Mouse (Mus musculus): ENCODE measurements at regions not wholly inside any gene's neighbourhood (a gene's known extent, or its start where the extent isn't known, plus 50 kb on each side); places are given as distances from the start of the nearest gene placed in this dataset.
A peak's percentile ranks its signal among the peaks of the same experiment; 100 is the strongest.

- no peak for DNase-seq (ENCODE audit: low read depth, low spot score)
Observed at GRCm38 (mm10) chr6:66236368-66236767, 284.0 kb downstream of the 4930544G11Rik start.

GRCm38 (mm10) chr6:66255378-66255777 lies 279.8 kb upstream of the Mad2l1 start:
- DNase-seq (ENCODE audit: low read depth, low spot score): no peak

GRCm38 (mm10) chr6:66263429-66263828 lies 271.8 kb upstream of the Mad2l1 start:
- DNase-seq (ENCODE audit: low read depth, low spot score): no peak

- no peak for DNase-seq (ENCODE audit: low read depth, low spot score)
Observed at GRCm38 (mm10) chr6:66263918-66264317, 271.3 kb upstream of the Mad2l1 start.

GRCm38 (mm10) chr6:66268427-66268826 lies 266.8 kb upstream of the Mad2l1 start:
- DNase-seq (ENCODE audit: low read depth, low spot score): no peak

GRCm38 (mm10) chr6:66271414-66272206 lies 263.6 kb upstream of the Mad2l1 start:
- DNase-seq (ENCODE audit: low read depth, low spot score): no peak

GRCm38 (mm10) chr6:66272216-66272615 lies 263.0 kb upstream of the Mad2l1 start:
- no peak for DNase-seq (ENCODE audit: low read depth, low spot score)

GRCm38 (mm10) chr6:66274737-66275136 lies 260.5 kb upstream of the Mad2l1 start:
- no peak for DNase-seq (ENCODE audit: low read depth, low spot score)

- DNase-seq (ENCODE audit: low read depth, low spot score): peak; percentile 24
Observed at GRCm38 (mm10) chr6:66280701-66281100, 254.5 kb upstream of the Mad2l1 start.

- no peak for DNase-seq (ENCODE audit: low read depth, low spot score)
Observed at GRCm38 (mm10) chr6:66282566-66283115, 252.5 kb upstream of the Mad2l1 start.

- DNase-seq (ENCODE audit: low read depth, low spot score): no peak
Observed at GRCm38 (mm10) chr6:66283521-66283920, 251.7 kb upstream of the Mad2l1 start.

GRCm38 (mm10) chr6:66287607-66288006 lies 247.6 kb upstream of the Mad2l1 start:
- peak; percentile 91 for DNase-seq (ENCODE audit: low read depth, low spot score)

- no peak for DNase-seq (ENCODE audit: low read depth, low spot score)
Observed at GRCm38 (mm10) chr6:66289196-66289595, 246.0 kb upstream of the Mad2l1 start.

- DNase-seq (ENCODE audit: low read depth, low spot score): no peak
Observed at GRCm38 (mm10) chr6:66291576-66291975, 243.6 kb upstream of the Mad2l1 start.

GRCm38 (mm10) chr6:66298056-66298455 lies 237.1 kb upstream of the Mad2l1 start:
- DNase-seq (ENCODE audit: low read depth, low spot score): no peak

- DNase-seq (ENCODE audit: low read depth, low spot score): no peak
Observed at GRCm38 (mm10) chr6:66300189-66300588, 235.0 kb upstream of the Mad2l1 start.

GRCm38 (mm10) chr6:66344848-66345247 lies 190.3 kb upstream of the Mad2l1 start:
- DNase-seq (ENCODE audit: low read depth, low spot score): no peak

GRCm38 (mm10) chr6:66347356-66347755 lies 187.8 kb upstream of the Mad2l1 start:
- no peak for DNase-seq (ENCODE audit: low read depth, low spot score)

- DNase-seq (ENCODE audit: low read depth, low spot score): peak; percentile 71
Observed at GRCm38 (mm10) chr6:66361130-66361529, 174.1 kb upstream of the Mad2l1 start.

GRCm38 (mm10) chr6:66367263-66367662 lies 167.9 kb upstream of the Mad2l1 start:
- peak; percentile 40 for DNase-seq (ENCODE audit: low read depth, low spot score)

- DNase-seq (ENCODE audit: low read depth, low spot score): no peak
Observed at GRCm38 (mm10) chr6:66381279-66381934, 153.8 kb upstream of the Mad2l1 start.

GRCm38 (mm10) chr6:66382347-66383010 lies 152.7 kb upstream of the Mad2l1 start:
- no peak for DNase-seq (ENCODE audit: low read depth, low spot score)

Measured in brain, adult 2 months (tissue).